Mouse (Mus musculus): Measurements from ENCODE around the gene Sct. TPM values are rescaled to one million over a fixed set of nuclear protein-coding genes. Genes with fewer than 3 reads are reported as not detected.

Sct gene
- total and polyA plus RNA-seq, 3 experiments = not detected

DNA sequence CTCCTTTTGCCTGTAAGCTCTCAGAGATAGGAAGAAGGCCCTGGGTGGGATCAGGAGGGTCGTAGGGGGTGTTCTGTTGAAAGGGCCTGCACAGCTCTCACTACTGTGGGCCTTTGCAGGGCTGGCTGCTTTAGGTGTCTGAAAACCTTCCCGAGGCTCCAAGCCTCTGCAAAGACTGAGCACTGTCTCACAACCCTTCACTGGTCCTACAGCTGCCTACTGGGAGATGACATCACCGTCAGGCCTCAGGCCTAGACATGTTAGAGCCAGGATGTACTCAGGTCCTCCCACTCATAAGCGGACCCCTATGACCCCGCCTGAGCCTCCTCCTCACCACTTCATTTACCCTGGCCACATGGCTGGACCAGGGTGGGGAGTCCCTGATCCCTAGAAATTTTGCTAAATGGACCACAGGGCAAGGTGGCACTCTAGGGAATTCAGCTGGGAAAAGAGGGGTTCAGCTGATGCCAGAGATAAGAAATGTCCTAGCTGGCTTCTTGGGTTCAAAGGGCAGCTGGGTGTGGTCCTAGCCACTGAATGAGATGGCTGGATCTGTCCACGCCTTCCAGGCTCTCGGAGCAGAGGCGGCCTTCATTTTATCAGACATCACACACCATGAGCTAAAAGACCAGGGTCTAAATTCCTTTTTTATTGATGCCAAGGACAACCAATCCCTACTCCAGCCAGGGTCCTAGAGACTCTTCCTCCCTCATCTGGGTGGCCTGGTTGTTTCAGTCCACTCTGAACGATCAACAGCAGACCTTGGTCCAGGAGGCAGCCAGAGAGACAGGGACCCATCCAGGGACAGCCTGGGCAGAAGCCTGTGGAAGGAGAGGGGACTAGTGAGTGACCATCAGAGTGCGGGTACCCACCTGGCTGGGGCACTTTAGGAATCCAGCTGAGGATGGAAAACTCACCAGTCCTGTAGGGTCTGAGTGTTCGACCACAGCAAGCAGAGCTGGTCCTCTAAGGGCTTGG is 943 bp downstream of the Sct start:
- Histone ChIP-seq H3K79me2 (replicated peaks; ENCODE audit: control insufficient read depth, insufficient read depth, low read length) (no peaks in the 10 kb centered on the region), H3K27me3 (ENCODE audit: control insufficient read depth, insufficient read depth, low read length) (peaks cover 1% of the 10 kb centered on the region; the same call in 1 of the 2 replicates), H3K4me3 (no peak overlapping the region), H3K4me1 (ENCODE audit: control insufficient read depth, insufficient read depth, low read length) (no peaks in the 10 kb centered on the region), H3K36me3 (ENCODE audit: control insufficient read depth, insufficient read depth, low read length) (no peaks in the 10 kb centered on the region), H3K9ac (ENCODE audit: low read depth, low read length) (no peak overlapping the region), H3K27ac (no peak overlapping the region)
- no peak for TF ChIP-seq EP300 (IDR thresholded peaks at IDR 0.05; ENCODE audit: insufficient read depth, low read depth, low read length)
- TF ChIP-seq CTCF (IDR thresholded peaks at IDR 0.05) = no peak
- TF ChIP-seq POLR2A (IDR thresholded peaks at IDR 0.05; ENCODE audit: insufficient read depth, low read depth, low read length) = no peak
- intact Hi-C loops (cut with DNase I) = no loop called here
- 81% methylated on average over 11 of the region's 11 CpGs for WGBS
- DNase-seq = no peak

GRCm38 (mm10) chr7:141276546-141276945 is 2.4 kb downstream of the Sct start, which contains the start of gene Cdhr5:
Gene Cdhr5 (minus strand): TSS chr7:141276786.
- WGBS = 69% methylated on average over 11 of the region's 11 CpGs
- no peak for DNase-seq

GRCm38 (mm10) chr7:141275356-141275755 is 3.6 kb downstream of the Sct start:
- no peak overlapping the region for H3K4me3 ChIP-seq
- H3K9ac ChIP-seq (ENCODE audit: low read depth, low read length) = no peak overlapping the region
- WGBS = 84% methylated on average over 9 of the region's 9 CpGs
- H3K4me1 ChIP-seq (ENCODE audit: control insufficient read depth, insufficient read depth, low read length) = no peaks in the 10 kb centered on the region
- intact Hi-C loops (cut with DNase I) = no loop called here
- H3K27ac ChIP-seq = no peak overlapping the region
- H3K27me3 ChIP-seq (ENCODE audit: control insufficient read depth, insufficient read depth, low read length) = peaks cover 1% of the 10 kb centered on the region; the same call in 1 of the 2 replicates
- H3K36me3 ChIP-seq (ENCODE audit: control insufficient read depth, insufficient read depth, low read length) = no peaks in the 10 kb centered on the region
- TF ChIP-seq CTCF (IDR thresholded peaks at IDR 0.05) = no peak
- TF ChIP-seq POLR2A (IDR thresholded peaks at IDR 0.05; ENCODE audit: insufficient read depth, low read depth, low read length) = no peak
- TF ChIP-seq EP300 (IDR thresholded peaks at IDR 0.05; ENCODE audit: insufficient read depth, low read depth, low read length) = no peak
- H3K79me2 ChIP-seq (replicated peaks; ENCODE audit: control insufficient read depth, insufficient read depth, low read length) = no peaks in the 10 kb centered on the region
- DNase-seq = no peak

More at GRCm38 (mm10) chr7:141276546-141276945, 2.4 kb downstream of the Sct start, which contains the start of gene Cdhr5:
- Histone ChIP-seq H3K4me3 (no peak within 1 kb of the TSS), H3K27me3 (ENCODE audit: control insufficient read depth, insufficient read depth, low read length) (peaks cover 1% of the 10 kb centered on the region; the same call in 1 of the 2 replicates), H3K36me3 (ENCODE audit: control insufficient read depth, insufficient read depth, low read length) (no peaks in the 10 kb centered on the region), H3K4me1 (ENCODE audit: control insufficient read depth, insufficient read depth, low read length) (no peaks in the 10 kb centered on the region), H3K79me2 (replicated peaks; ENCODE audit: control insufficient read depth, insufficient read depth, low read length) (no peaks in the 10 kb centered on the region), H3K27ac (no peak within 1 kb of the TSS), H3K9ac (ENCODE audit: low read depth, low read length) (no peak within 1 kb of the TSS)
- no peak for TF ChIP-seq EP300 (IDR thresholded peaks at IDR 0.05; ENCODE audit: insufficient read depth, low read depth, low read length)
- no peak for TF ChIP-seq POLR2A (IDR thresholded peaks at IDR 0.05; ENCODE audit: insufficient read depth, low read depth, low read length)
- TF ChIP-seq CTCF (IDR thresholded peaks at IDR 0.05) = no peak
- intact Hi-C loops (cut with DNase I) = no loop called here

- WGBS = 83% methylated on average over 3 of the region's 3 CpGs
- Histone ChIP-seq H3K9ac (ENCODE audit: low read depth, low read length) (no peak overlapping the region), H3K27ac (no peak overlapping the region), H3K79me2 (replicated peaks; ENCODE audit: control insufficient read depth, insufficient read depth, low read length) (no peaks in the 10 kb centered on the region), H3K36me3 (ENCODE audit: control insufficient read depth, insufficient read depth, low read length) (no peaks in the 10 kb centered on the region), H3K27me3 (ENCODE audit: control insufficient read depth, insufficient read depth, low read length) (no peaks in the 10 kb centered on the region), H3K4me3 (no peak overlapping the region), H3K4me1 (ENCODE audit: control insufficient read depth, insufficient read depth, low read length) (peaks cover 2% of the 10 kb centered on the region)
- TF ChIP-seq EP300 (IDR thresholded peaks at IDR 0.05; ENCODE audit: insufficient read depth, low read depth, low read length) (no peak), CTCF (IDR thresholded peaks at IDR 0.05) (no peak), POLR2A (IDR thresholded peaks at IDR 0.05; ENCODE audit: insufficient read depth, low read depth, low read length) (no peak)
- intact Hi-C loops (cut with DNase I) = no loop called here
- no peak for DNase-seq
Observed at GRCm38 (mm10) chr7:141270631-141271030, 8.3 kb downstream of the Sct start.

GRCm38 (mm10) chr7:141269273-141269545 is 9.7 kb downstream of the Sct start:
- Histone ChIP-seq H3K4me3 (peak overlapping the region; percentile 25; the same call in 1 of the 2 replicates), H3K9ac (ENCODE audit: low read depth, low read length) (0 out of 2 replicates have a peak overlapping the region, but pooled peaks have one; percentile 25), H3K36me3 (ENCODE audit: control insufficient read depth, insufficient read depth, low read length) (no peaks in the 10 kb centered on the region), H3K4me1 (ENCODE audit: control insufficient read depth, insufficient read depth, low read length) (peaks cover 5% of the 10 kb centered on the region), H3K27me3 (ENCODE audit: control insufficient read depth, insufficient read depth, low read length) (no peaks in the 10 kb centered on the region), H3K27ac (no peak overlapping the region), H3K79me2 (replicated peaks; ENCODE audit: control insufficient read depth, insufficient read depth, low read length) (no peaks in the 10 kb centered on the region)
- no peak for TF ChIP-seq POLR2A (IDR thresholded peaks at IDR 0.05; ENCODE audit: insufficient read depth, low read depth, low read length)
- TF ChIP-seq CTCF (IDR thresholded peaks at IDR 0.05) = no peak
- TF ChIP-seq EP300 (IDR thresholded peaks at IDR 0.05; ENCODE audit: insufficient read depth, low read depth, low read length) = no peak
- intact Hi-C loops (cut with DNase I) = loop anchor here (5.0 kb wide), 1 partner anchor 58 kb away; the partner anchor contains the start of genes Deaf1 and Tmem80
- DNase-seq = no peak
- 74% methylated on average over 14 of the region's 14 CpGs for WGBS
